Mouse (Mus musculus): ENCODE measurements at regions not wholly inside any gene's neighbourhood (a gene's known extent, or its start where the extent isn't known, plus 50 kb on each side); places are given as distances from the start of the nearest gene placed in this dataset.

DNA sequence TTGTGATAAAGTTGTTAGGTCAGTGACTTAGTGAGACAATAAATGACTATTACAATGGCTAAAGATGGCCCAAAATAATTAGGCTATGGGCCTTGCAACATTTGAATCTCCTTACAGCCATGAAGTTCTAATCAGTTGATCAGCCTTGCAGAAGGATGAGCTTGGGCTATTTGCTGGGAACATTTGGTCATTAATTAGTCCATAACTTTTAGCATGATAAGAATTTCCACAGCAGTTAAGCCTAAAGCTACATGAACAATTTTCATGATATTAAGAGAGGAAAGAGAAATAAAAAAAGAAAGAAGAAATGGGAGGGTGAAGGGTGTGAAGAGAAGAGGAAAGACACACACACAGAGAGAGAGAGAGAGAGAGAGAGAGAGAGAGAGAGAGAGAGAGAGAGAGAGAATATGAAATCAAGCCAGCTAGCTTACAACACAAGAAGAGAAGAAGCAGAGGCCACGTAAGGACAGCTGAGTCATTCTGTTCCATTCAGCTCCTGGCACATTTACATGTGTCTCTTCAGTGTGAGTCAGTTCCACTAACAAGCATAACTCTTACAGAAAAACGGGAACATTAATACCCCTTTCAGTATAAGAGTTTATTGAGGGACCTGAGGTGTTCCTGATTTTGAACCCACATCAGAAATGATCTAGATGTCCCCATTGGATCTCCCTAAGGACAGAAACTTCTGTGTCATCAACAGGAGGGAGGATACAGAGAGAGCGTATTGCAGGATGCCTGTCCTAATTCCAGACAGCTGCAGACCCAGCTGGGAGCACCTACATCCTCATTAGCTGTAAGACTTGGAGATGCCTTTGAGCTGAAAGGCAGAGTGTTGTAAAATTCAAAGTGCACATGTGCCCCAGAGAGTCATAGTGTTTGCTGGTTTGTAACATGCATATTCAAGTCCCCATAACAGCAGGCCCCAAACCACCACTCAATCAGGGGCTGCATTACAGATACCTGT lies 487.6 kb upstream of the Vstm2a start:
- Histone ChIP-seq H3K4me2 (ENCODE audit: low read depth, low read length, severe bottlenecking) (no peak overlapping the region), H3K9me3 (ENCODE audit: control insufficient read depth, low read length) (no peaks in the 10 kb centered on the region), H3K4me1 (replicated peaks; ENCODE audit: control insufficient read depth, insufficient read depth, low read length) (no peaks in the 10 kb centered on the region), H3K4me3 (ENCODE audit: low read depth, low read length) (no peak overlapping the region), H3K27ac (ENCODE audit: low read depth, low read length) (no peak overlapping the region), H3K36me3 (ENCODE audit: control insufficient read depth, insufficient read depth, low read length) (no peaks in the 10 kb centered on the region), H3K9ac (ENCODE audit: low read length) (no peak overlapping the region), H3K27me3 (ENCODE audit: control insufficient read depth, insufficient read depth, low read length) (no peaks in the 10 kb centered on the region)
- no peak for ATAC-seq (replicated peaks; ENCODE audit: low FRiP score)
- DNase-seq (ENCODE audit: low spot score) = no peak
- 84% methylated on average over 3 of the region's 3 CpGs for WGBS

Data from forebrain, embryonic 11.5 days (tissue).